Mouse (Mus musculus) ovary, adult 18-20 months (tissue): ENCODE results near the gene Krtdap.
"Not testable (repeated sequence)": the region's sequence is repeated elsewhere in the genome, so short reads cannot be mapped to it uniquely, and the experiment has no call there.

ENCODE experiments used
- DNase-seq: peaks from one replicate; pipeline ENCODE4 v3.0.0; 2022; ENCODE audit warnings: low spot score, mixed read lengths

Krtdap gene

DNA sequence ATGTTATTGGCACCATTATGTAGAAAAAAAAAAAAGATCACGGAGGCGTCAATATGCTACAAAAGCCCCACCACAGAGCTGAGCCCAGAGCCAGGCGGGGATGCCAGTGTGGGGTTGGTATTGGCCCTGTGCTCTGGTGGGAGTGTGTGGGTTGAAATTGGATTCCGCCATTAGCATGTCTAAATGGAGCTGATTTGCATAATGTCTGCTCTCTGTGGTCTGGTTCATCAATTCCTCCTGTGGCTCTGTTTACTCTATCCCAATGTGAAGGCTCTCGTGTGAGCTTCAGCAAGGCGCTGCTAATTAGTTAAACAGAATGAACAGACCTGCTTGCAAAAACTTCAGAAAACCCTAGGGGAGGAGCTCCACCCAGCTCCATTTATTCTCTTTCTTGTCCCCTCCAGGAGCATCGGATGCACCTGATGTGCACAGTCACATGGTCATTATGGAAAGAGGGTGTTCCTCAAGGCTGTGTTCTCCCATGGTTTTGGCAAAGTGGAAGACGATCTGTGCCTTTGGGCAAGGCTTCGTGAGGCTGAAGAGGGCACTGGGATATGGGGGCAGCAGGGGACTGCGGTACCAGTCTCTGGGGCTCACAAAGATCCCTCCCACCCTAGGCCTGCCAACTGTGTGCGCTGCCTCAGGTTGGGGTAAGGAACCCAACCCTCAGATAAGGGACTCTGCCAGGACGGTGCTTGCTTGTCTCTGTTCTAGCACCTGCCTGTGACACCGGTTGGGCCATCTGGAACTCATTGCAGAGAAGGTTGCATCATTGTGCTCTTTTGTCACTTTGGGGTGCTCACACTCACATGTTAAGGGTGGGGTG is 1.8 kb upstream of the Krtdap start:
- no peak for DNase-seq

DNA sequence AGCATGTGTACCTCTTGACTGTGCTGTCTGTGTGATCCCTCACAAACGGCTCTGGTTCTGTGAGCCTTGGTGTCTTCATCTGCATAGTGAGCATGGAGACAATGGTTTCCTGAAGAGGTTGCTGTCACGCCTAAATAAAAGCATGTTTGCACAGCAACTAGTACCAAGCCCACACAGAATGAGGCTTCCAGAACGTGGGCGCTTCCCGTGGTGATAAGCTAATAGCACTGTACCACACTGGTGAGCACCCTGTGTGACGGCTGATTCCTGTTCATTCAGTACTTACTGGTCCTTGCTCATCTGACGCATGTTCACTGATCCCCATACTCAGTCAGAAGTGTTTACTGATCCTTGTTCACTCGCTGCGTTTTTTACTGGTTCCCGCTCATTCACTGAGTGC is 2.4 kb downstream of the Krtdap start:
- no peak for DNase-seq

DNA sequence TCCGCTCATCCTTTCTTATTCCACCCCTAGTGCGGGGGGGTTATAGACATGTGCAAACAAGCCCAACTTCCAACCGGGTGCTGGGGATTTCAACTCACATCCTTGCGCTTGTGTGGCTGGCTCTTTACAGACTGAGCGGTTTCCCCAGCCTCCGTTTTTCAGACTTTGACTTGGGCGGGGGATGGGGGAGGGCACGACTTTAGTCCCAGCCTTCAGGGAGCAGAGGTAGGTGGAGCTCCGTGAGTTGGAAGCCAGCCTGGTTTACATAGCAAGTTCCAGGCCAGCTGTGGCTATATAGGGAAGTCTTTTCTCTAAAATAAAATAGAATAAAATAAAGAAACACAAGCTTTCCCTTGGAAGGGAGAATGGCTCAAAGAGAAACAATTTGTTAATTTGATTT is 4.2 kb downstream of the Krtdap start:
- no peak for DNase-seq

DNA sequence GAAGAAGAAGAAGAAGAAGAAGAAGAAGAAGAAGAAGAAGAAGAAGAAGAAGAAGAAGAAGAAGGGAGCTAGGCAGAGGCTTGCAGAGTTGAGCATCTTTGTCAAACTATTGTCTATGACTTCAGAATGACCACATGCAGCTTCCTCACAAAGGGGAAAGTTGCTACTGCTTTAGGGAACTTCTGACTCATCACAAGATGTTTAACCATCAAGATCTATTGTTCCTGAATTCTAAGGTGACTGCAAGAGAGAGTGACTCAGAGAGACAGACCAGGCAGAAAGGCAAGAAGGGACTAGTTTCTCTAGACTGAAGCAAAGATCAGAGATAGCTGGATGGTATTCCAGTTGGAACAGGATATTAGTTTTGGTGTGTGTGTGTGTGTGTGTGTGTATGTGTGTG is 7.2 kb downstream of the Krtdap start:
- no peak for DNase-seq

DNA sequence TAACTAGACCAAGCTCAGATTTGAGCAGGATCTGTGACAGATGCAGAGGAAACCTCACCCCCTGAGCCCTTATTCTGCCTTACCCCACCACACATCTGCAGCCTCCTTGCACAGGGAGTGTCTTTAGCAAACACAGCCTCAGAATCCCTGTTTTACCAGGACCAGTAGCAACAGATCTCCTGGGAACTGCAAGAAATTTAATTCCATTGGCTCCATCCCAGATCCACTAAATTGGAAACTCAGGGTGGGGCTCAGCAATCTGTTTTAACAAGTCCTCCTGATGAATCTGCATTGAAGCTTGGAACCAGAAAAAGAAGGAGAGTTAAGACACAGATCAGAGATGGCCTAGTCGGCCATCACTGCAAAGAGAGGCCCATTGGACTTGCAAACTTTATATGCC is 9.1 kb downstream of the Krtdap start:
- no peak for DNase-seq

DNA sequence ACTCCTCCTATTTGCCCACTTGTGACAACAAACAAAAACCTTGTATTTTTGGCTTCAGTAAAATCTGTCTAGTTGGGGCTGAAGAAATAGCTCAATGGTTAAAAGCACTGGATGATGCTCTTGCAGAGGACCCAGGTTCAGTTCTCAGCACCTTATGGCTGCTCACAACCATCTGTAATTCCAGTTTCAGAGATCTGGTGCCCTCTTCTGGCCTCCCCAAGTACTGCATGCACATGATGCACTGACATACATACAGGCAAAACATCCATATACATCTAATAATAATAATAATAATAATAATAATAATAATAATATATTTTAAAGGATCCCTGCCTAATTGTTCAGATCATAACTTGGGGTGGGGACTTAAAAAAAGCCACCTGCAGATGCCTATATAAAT is 13.0 kb downstream of the Krtdap start:
- no peak for DNase-seq

DNA sequence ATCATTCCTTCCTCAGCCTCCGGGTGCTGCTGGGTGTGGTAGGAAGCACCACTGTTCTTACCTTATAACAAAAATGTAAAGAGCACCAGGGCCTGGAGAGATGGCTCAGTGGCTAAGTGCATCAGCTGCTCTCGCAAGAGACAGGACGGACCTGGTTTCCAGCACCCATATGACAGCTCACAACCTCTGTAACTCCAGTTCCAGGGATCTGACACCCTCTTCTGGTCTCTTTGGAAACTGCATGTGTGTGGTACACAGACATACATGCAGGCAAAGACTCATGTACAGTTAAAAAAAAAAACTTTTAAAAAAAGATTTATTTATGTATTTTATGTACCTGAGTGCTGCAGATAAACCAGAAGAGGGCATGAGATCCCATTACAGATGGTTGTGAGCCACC is 15.6 kb downstream of the Krtdap start:
- DNase-seq: no peak

DNA sequence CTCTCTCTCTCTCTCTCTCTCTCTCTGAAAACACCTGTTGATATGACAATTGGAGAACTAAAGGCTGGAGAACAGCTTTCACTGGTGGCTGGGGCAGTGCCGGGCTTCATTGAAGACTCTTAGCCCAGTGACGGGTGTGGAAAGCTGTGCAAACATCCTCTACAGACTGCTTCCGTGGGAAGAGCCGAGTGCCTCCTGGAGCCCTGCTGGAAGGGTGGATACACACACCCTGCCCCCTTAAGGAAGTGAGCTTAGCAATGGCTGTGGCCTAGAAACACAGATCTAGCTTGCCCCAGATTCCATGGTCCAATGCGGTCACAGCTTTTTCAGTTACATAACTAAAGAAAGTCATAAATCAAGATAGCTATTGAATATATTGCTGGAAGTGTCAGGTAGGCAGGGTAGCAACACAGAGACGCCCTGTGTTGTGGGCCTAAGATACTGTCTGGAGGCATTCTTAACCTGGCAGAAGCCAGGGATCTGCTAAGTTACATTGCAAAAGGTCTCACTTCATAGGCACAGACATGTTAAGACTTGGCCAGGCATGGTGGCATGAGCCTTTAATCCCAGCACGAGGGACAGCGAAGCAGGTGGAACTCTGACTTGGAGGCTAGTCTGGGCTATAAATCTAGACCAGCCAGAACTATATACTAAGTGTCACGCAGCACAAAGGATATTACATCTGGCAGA is 16.5 kb downstream of the Krtdap start:
- no peak for DNase-seq

DNA sequence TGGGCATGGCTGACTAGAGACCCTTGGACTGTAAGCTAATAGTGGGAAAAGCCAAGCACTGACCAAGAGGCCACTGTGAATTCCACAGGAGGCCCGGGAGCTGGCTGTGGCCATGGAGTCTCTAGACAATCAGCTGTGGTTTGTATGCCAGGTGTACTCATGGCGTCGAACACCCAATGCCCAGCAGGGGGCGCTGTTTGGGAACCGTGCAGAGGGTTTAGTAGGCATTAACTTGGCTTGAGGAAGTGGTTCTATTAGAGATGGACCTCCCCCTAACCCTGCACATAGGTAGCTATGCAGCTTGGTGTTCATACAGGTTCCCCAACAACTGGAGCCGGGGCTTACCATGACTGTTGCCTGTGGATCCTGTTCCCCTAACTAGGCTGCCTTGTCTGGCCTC is 18.2 kb downstream of the Krtdap start:
- no peak for DNase-seq

DNA sequence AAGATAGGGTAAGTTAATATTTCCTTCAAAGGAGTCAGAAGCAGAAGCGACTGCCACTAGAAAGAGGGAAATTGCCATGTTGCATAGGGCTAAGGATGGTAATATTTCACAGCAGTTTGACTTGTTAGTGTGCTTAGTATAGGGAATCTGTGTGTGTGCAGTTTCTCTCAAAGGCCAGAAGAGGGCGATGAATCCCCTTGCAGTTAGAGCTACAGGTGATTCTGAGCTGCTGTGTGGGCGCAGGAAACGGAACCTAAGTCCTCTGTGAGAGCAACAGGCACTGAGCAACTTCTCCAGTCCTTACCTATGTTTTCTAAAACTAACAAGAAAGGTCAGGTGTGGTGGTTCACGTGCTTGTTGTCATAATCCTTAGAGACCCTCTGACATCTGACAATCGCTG is 22.6 kb downstream of the Krtdap start:
- no peak for DNase-seq

DNA sequence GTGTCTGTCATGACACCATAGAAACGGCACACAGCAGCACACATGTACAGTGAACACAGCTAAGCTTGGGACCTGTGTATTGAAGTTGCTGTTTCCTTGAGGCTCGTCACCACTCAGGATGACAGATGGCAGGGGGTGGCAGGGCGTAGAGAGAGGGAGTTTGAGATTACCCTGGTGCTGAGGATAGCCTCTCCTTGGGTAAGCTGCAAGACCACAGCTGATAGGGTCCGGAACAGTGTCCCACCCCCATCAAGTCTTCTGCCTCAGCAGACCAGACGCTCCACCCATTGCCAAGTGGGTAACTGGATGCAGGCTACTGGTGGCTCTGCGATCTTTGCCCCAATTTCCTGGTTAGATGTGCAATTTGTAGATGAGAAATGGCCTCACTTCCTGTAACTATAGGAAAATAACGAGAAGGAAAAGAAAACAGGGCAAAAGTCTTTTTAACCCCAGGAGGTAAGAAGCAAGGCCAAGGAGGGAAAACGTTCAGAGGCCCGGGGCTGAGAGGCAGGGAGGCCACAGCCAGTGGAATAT is 24.1 kb downstream of the Krtdap start:
- DNase-seq: no peak

DNA sequence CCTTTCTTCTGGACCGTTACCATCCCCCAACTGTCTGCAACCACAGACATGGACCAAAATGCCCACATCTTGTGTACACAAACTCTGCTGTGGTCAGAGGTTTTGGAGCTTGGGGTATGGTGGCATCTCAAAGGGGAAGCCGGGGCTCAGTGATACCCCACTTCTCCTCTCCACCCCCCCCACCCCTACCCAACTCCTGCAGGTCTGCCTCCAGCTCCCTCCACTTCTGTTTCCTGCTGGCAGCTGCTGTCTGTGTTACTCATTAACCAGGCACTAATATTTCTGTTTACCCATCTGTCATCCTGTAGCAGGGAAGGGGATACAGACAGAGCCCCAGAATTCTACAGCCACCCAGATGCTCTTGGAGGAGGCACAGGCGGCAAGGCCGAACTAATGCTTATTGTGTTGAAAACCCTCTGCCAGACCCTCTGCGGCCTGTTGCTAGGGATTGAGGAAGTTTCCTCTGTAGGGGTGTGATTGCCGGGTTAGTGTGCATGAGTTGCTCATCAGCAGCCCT is 24.7 kb downstream of the Krtdap start:
- DNase-seq: no peak

DNA sequence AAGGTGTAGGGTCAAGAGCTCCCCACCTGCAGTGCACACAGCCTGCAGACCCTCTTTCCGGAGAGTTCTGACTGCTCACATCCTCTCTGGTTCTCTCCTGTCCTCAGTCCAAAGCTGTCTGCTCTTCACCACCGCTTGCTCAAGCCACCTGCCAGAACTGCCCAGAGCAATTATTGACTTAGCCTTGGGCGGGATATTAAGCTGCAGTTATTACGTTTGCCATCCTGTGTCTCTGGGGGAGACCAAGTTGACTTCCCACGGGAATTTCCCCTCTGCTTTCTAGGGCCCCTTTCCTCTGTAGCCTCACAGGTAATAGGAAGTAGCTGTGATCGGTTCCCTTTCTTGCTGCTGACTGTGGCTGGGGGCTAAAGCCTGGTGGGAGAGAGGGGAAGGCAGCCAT is 32.4 kb downstream of the Krtdap start:
- DNase-seq: no peak

DNA sequence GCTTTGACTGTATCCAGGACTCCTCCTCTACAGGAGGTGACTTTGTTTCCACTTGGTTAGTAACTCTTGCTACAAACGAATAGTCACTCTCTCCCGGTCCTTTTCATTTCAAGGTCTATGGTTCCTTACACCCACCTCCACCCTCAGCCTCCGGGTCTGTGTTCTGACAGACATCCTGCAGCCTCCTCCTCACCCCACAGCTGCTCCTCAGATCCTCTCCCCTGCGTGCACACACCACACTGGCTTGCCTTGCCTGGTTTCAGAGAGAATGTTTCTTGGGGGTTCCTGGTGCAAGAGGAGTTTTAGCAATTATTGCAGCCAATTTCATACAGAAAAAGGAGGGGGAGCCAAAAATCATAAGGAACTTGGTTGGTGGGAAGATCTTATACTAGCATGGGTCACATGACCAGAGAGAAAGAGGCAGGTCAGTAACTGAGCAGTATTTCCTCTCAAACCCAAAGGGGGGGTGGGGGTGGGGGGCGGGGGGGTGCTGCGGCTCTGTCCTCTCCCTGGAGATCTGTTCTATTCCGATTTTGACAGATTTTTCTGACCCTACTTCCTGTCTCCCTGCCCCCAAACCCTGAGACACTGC is 33.3 kb downstream of the Krtdap start:
- no peak for DNase-seq

DNA sequence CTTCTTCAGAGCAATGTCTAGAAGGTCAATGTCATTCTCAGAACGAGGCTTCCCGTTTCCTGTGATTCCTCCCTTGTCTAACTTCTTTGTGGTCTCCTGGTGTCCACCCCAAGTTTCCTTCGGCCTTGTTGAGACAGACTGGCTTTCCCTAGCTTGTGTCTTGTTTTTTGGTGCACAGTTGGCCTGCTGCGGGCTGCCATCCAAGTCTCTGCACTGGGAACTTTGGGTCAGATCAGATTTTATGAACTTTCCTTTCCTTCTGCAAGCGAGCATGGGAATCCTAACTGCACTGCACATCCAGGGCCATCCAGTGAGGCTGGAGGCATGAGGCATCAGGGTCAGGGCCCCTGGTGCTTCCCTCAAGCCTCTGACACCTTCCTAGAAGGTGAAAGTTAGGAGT is 33.8 kb downstream of the Krtdap start:
- no peak for DNase-seq

DNA sequence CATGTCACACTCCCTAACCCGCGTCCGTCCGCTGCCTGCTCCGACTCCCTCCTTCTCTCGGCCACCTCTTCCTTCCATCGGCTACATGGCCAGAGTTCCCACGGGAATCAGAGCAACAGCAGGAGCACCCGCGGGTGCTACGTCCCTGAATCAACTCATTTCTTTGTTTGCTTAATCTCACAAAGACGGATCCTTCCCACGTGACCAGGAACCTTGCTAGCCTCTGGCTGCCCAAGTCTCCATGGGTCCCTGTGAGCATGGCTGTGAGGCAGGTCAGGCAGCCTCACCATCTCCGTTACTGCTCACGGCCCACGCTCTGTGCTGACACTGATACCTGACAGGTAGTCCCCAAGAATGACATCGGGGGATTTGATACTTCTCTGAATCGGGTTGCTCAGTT is 36.0 kb downstream of the Krtdap start, which contains the start of gene Ffar2:
TSS of gene Ffar2 (minus strand) at position 101 of the 400 bp plus-strand sequence.
- no peak for DNase-seq

DNA sequence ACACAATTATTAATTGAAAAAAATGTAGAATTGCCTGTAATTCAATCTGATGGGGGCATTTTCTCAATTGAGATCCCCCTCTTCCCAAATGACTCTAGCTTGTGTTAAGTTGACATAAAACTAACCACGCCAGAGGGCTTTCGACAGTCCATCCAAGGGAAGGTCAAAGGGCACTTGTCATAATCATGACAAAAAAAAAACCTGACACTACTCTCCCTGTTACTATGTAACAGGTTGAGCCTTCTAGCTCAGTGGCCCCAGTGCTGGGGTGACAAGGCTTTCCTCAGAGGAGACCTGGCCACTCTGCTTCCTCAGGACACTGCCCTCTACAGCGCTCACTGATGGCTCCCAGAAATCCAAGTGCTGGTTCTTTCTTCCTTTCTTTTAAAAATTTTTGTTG is 36.6 kb downstream of the Krtdap start:
- DNase-seq: no peak

DNA sequence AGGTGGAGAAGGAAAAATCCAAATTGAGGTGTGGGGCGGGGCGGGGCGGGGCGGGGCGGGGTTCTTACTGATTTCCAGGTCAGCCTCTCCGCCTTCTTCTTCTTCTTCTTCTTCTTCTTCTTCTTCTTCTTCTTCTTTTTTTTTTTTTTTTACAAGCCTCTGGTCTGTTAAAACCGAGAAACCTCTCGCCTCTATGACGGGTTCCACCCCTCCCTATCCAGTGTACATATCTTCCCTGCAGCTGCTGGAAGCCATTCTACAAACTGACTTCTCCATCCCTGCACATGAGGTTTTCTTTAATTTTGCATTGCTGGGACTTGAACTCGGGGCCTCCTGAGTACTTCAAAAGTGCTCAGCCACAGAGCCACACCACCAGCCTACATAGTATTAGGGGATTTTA is 39.0 kb downstream of the Krtdap start:
- no peak for DNase-seq

DNA sequence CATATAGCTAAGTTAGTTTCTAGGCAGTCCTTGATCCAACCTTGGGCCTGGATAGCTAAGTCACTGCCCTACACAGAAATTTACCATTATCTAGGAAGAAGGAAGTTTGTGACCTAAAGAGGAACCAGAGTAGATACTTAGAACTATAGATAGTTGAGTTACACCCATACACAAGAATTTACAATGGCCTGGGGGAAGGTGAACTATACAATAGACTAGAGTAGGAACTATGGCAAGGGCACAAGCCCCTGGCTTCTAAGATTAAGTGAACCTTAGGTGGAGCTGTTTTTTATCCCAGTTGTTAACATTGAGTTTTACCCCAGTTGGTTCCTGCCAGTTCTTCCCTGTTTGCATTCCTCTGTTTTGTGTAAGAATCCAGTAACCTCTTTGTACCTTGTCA is 41.2 kb downstream of the Krtdap start:
- DNase-seq: not testable (repeated sequence)

DNA sequence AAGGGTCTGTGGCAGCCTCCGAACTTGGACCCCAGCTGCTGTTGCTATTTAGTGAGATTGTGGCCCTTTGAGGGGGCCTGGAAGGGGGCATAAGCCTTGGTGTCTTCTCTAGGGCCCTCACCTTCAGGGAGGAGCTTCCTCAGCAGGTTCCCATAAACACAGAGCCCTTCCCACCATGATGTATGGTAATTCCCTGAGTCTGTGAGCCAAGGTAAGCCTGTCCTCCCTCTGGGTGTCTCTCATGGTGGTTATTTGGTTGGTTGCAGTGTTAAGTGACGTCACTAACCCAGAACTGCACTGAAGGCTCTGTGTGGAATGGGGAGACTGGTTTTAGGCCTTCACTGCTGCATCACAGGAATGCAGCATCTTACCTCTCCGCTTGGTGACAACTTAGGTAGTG is 41.7 kb downstream of the Krtdap start:
- DNase-seq: no peak

DNA sequence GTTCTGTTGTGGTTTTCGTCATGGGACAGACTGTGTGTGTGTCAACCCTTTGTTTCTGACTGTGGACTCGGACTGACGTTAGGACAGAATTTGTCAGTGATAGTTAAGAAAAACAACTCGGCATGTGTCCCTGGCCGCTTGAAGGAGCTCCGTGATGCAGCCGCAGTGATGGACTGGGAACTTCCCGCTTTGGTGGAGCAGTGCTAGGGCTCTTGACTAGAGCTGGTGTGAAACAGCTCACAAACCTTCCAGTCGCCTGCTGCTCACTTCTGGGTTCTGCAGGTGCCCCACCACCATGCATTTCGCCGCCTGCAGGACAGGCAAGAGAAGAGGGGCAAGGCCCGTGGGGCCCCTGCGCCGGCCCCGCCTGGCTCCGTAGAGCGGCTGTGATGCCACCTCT is 44.6 kb downstream of the Krtdap start:
- no peak for DNase-seq

DNA sequence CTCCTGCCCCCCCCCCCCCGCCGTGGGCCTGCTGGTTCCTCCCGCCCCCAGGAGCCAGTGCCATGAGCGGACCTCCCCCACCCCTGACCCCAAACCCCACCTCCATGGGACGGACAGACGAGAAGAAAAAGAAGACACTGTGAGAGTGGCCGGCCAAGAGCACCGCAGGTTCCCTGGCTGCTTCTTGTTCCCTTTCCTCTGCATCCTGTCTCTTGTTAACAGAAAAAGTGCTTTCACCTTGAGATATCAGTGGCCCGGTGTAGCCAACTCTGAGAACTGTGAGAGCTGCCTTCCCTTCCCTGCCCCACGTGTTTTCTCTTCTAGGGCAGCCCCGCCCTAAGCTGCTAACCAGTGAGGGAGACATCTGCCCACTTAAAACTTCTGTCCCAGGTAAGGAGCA is 45.0 kb downstream of the Krtdap start:
- DNase-seq: not testable (repeated sequence)

DNA sequence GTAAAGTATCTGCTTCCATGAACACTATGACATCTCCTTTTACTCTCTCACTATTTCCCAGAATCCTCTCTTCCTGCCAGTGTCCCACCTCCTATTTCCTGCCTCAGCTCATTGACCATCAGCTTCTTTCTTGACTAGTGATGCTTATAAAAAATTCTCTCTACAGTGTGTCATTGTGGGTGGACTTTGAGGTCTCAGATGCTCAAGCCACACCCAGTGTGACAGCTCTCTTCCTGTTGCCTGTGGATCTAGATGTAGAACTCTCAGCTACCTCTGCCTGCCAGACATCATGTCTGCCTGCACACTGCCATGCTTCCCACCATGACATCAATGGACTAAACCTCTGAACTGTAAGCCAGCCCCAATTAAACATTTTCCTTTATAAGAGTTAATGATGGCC is 49.6 kb downstream of the Krtdap start:
- DNase-seq: no peak
